Mouse (Mus musculus) heart, embryonic 16.5 days (tissue): ENCODE measurements around the gene Fcf1. TPM values are rescaled to one million over a fixed set of nuclear protein-coding genes. Genes with fewer than 3 reads are reported as not detected.
A peak's percentile ranks its signal among the peaks of the same experiment; 100 is the strongest.

Source experiments
- ATAC-seq: fragments of 200-750 bp; cut with Nextera tagmentation; replicated peaks from 2 replicates; pipeline ENCODE4 v1.8.0; 2017; ENCODE audit warnings: moderate number of reproducible peaks; ENCODE audit not compliant: insufficient read depth, low FRiP score; ENCODE audit errors: extremely low read depth
- H3K27ac ChIP-seq: fragments of 300-500 bp; sonication (generic); 2 replicates; pipeline ENCODE4 v1.5.1; 2014; ENCODE audit warnings: mild to moderate bottlenecking, low read length, control low read depth, moderate library complexity
- H3K27me3 ChIP-seq: fragments of 300-500 bp; sonication (generic); 2 replicates; pipeline ENCODE4 v1.6.1; 2014; ENCODE audit warnings: low read length, mixed read lengths; ENCODE audit not compliant: control insufficient read depth, insufficient read depth
- H3K36me3 ChIP-seq: fragments of 300-500 bp; sonication (generic); 2 replicates; pipeline ENCODE4 v1.6.1; 2014; ENCODE audit not compliant: control insufficient read depth, insufficient read depth
- H3K4me1 ChIP-seq: fragments of 300-500 bp; sonication (generic); 2 replicates; pipeline ENCODE4 v1.6.1; 2014; ENCODE audit warnings: low read length, mixed read lengths; ENCODE audit not compliant: control insufficient read depth, insufficient read depth
- H3K4me2 ChIP-seq: fragments of 300-500 bp; sonication (generic); 2 replicates; pipeline ENCODE4 v1.6.1; 2014; ENCODE audit warnings: low read depth, mild to moderate bottlenecking, control low read depth, low read length
- H3K4me3 ChIP-seq: fragments of 300-500 bp; sonication (generic); 2 replicates; pipeline ENCODE4 v1.5.1; 2014; ENCODE audit warnings: mild to moderate bottlenecking, control low read depth, low read length
- H3K9ac ChIP-seq: fragments of 300-500 bp; sonication (generic); 2 replicates; pipeline ENCODE4 v1.6.1; 2014; ENCODE audit warnings: low read length, control low read depth
- H3K9me3 ChIP-seq: fragments of 300-500 bp; sonication (generic); replicated peaks from 2 replicates; pipeline ENCODE4 v1.6.1; 2016; ENCODE audit warnings: low read length; ENCODE audit not compliant: control insufficient read depth
- WGBS: fragments of 180-500 bp; shearing (Covaris S2); extraction: QIAGEN DNeasy Blood & Tissue Kit; methylation state at CpG from one replicate; pipeline ENCODE4 v1.1.7; 2014; 5-methylcytosine and 5-hydroxymethylcytosine counted together
- polyA plus RNA-seq: library from polyadenylated mRNA; unstranded; fragments of >200 nt; fragmentation: Nextera tagmentation; extraction: Ambion mirVana; gene quantifications from 2 replicates; pipeline ENCODE4 v1.2.1, GENCODE M21; 2015

Fcf1 gene
- polyA plus RNA-seq, 1 experiment from 2014 or later = 98.0 TPM

GRCm38 (mm10) chr12:84996083-84996496 is 25.4 kb downstream of the Fcf1 start, which contains the start of gene Ylpm1:
Gene Ylpm1, plus strand, starts transcription at chr12:84996321.
- Histone ChIP-seq H3K4me3 (peak within 1 kb of the TSS; percentile 98), H3K27ac (peak within 1 kb of the TSS; percentile 87), H3K27me3 (no peaks in the 10 kb centered on the region), H3K4me2 (peak within 1 kb of the TSS; percentile 99), H3K4me1 (peaks cover 23% of the 10 kb centered on the region), H3K9ac (peak within 1 kb of the TSS; percentile 99), H3K9me3 (no peaks in the 10 kb centered on the region), H3K36me3 (no peaks in the 10 kb centered on the region)
- under 1% methylated on average over 45 of the region's 45 CpGs for WGBS
- ATAC-seq = peak; percentile 97

GRCm38 (mm10) chr12:84996501-84997398 is 26.1 kb downstream of the Fcf1 start:
- H3K9ac ChIP-seq = peak overlapping the region; percentile 99
- H3K4me3 ChIP-seq = peak overlapping the region; percentile 98
- WGBS = under 1% methylated on average over 44 of the region's 44 CpGs
- peak overlapping the region; percentile 99 for H3K4me2 ChIP-seq
- no peaks in the 10 kb centered on the region for H3K36me3 ChIP-seq
- H3K9me3 ChIP-seq = no peaks in the 10 kb centered on the region
- no peaks in the 10 kb centered on the region for H3K27me3 ChIP-seq
- peaks cover 23% of the 10 kb centered on the region for H3K4me1 ChIP-seq
- peak; percentile 59 for ATAC-seq
- peak overlapping the region; percentile 87 for H3K27ac ChIP-seq

GRCm38 (mm10) chr12:84999053-84999452 is 28.4 kb downstream of the Fcf1 start:
- peak overlapping the region; percentile 99 for H3K4me2 ChIP-seq
- no peak for ATAC-seq
- H3K27ac ChIP-seq = no peak overlapping the region
- no peaks in the 10 kb centered on the region; the same call in 1 of the 2 replicates for H3K9me3 ChIP-seq
- H3K4me3 ChIP-seq = no peak overlapping the region
- no peak overlapping the region for H3K9ac ChIP-seq
- no peaks in the 10 kb centered on the region for H3K36me3 ChIP-seq
- peaks cover 23% of the 10 kb centered on the region for H3K4me1 ChIP-seq
- H3K27me3 ChIP-seq = no peaks in the 10 kb centered on the region

- ATAC-seq = no peak
- no peak overlapping the region for H3K27ac ChIP-seq
- WGBS = 94% methylated on average over 1 of the region's 1 CpGs
Observed at GRCm38 (mm10) chr12:85006206-85006605, 35.5 kb downstream of the Fcf1 start.

GRCm38 (mm10) chr12:85007021-85007420 is 36.3 kb downstream of the Fcf1 start:
- Histone ChIP-seq H3K9me3 (peaks cover 8% of the 10 kb centered on the region), H3K4me3 (no peak overlapping the region), H3K9ac (no peak overlapping the region), H3K36me3 (peaks cover 10% of the 10 kb centered on the region), H3K4me2 (no peak overlapping the region), H3K27ac (no peak overlapping the region), H3K4me1 (peaks cover 3% of the 10 kb centered on the region; the same call in 1 of the 2 replicates), H3K27me3 (no peaks in the 10 kb centered on the region)
- no peak for ATAC-seq

More at GRCm38 (mm10) chr12:85006206-85006605, 35.5 kb downstream of the Fcf1 start:
- Histone ChIP-seq H3K27me3 (no peaks in the 10 kb centered on the region), H3K4me3 (no peak overlapping the region), H3K9me3 (no peaks in the 10 kb centered on the region; the same call in 1 of the 2 replicates), H3K4me1 (peaks cover 3% of the 10 kb centered on the region; the same call in 1 of the 2 replicates), H3K4me2 (no peak overlapping the region), H3K9ac (no peak overlapping the region), H3K36me3 (peaks cover 7% of the 10 kb centered on the region)

GRCm38 (mm10) chr12:85009776-85010175 is 39.1 kb downstream of the Fcf1 start:
- Histone ChIP-seq H3K36me3 (peaks cover 23% of the 10 kb centered on the region), H3K4me2 (no peak overlapping the region), H3K4me1 (peaks cover 3% of the 10 kb centered on the region; the same call in 1 of the 2 replicates), H3K4me3 (no peak overlapping the region), H3K27me3 (no peaks in the 10 kb centered on the region), H3K9me3 (peaks cover 8% of the 10 kb centered on the region; the same call in 1 of the 2 replicates), H3K9ac (no peak overlapping the region), H3K27ac (no peak overlapping the region)
- WGBS = 80% methylated on average over 1 of the region's 1 CpGs
- no peak for ATAC-seq

- Histone ChIP-seq H3K9ac (no peak overlapping the region), H3K4me1 (peaks cover 3% of the 10 kb centered on the region; the same call in 1 of the 2 replicates), H3K4me2 (no peak overlapping the region), H3K4me3 (no peak overlapping the region), H3K9me3 (peaks cover 8% of the 10 kb centered on the region; the same call in 1 of the 2 replicates), H3K27ac (no peak overlapping the region), H3K36me3 (peaks cover 24% of the 10 kb centered on the region), H3K27me3 (no peaks in the 10 kb centered on the region)
- no peak for ATAC-seq
- WGBS = 89% methylated on average over 2 of the region's 2 CpGs
Observed at GRCm38 (mm10) chr12:85010541-85010940, 39.8 kb downstream of the Fcf1 start.

- H3K4me2 ChIP-seq = no peak overlapping the region
- ATAC-seq = no peak
- H3K36me3 ChIP-seq = peaks cover 31% of the 10 kb centered on the region
- peaks cover 3% of the 10 kb centered on the region; the same call in 1 of the 2 replicates for H3K4me1 ChIP-seq
- peaks cover 8% of the 10 kb centered on the region; the same call in 1 of the 2 replicates for H3K9me3 ChIP-seq
- H3K9ac ChIP-seq = no peak overlapping the region
- H3K4me3 ChIP-seq = no peak overlapping the region
- H3K27ac ChIP-seq = no peak overlapping the region
- no peaks in the 10 kb centered on the region for H3K27me3 ChIP-seq
- 85% methylated on average over 2 of the region's 2 CpGs for WGBS
Observed at GRCm38 (mm10) chr12:85012185-85012584, 41.5 kb downstream of the Fcf1 start.

GRCm38 (mm10) chr12:85022071-85022470 is 51.4 kb downstream of the Fcf1 start:
- Histone ChIP-seq H3K36me3 (no peaks in the 10 kb centered on the region), H3K4me1 (no peaks in the 10 kb centered on the region), H3K9me3 (no peaks in the 10 kb centered on the region), H3K27ac (no peak overlapping the region), H3K4me2 (no peak overlapping the region), H3K4me3 (no peak overlapping the region), H3K9ac (no peak overlapping the region), H3K27me3 (no peaks in the 10 kb centered on the region)
- ATAC-seq = no peak
- WGBS = 97% methylated on average over 1 of the region's 1 CpGs
